Mouse (Mus musculus): ENCODE data around the gene Gfra1.
A peak's percentile ranks its signal among the peaks of the same experiment; 100 is the strongest.

Gfra1 gene

DNA sequence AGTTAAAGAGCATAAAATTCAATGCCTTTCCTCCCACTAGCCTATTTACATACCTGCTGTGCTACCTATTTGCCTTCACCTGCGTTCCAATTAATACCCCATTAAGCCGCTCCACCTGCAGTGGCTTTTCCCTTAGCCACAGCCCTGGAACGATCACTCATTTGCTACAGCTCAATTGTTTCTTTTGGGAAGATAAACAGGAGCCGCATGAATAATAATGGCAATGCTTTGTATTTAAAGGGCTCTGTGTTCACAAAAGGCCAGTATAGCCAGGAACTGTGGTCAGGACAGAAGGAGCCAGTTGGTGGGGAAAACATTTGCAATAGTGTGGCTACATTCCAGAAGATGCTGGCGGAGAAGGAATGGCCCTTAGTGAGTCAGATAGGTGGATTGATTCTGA lies 141.1 kb downstream of the Gfra1 start:
- DNase-seq, result no peak

DNA sequence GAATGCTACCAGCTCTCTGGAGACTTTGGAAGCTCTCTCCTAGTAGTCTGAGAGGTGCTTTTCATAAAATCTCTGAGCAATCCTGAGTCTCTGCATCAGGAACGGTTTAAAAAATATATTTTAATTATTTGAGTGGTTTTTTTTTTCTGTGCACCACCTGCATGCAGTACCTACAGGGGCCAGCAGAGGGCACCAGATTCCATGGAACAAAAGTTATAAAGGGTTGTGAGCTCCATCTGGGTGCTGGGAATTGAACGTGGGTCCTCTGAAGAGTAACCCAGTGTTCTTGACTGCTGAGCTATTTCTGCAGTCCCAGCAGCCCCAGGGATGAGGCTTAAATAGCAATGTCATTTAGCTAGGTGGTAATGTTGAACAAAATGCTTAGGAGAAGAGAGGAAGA lies 141.9 kb downstream of the Gfra1 start:
- DNase-seq, result peak; percentile 5

DNA sequence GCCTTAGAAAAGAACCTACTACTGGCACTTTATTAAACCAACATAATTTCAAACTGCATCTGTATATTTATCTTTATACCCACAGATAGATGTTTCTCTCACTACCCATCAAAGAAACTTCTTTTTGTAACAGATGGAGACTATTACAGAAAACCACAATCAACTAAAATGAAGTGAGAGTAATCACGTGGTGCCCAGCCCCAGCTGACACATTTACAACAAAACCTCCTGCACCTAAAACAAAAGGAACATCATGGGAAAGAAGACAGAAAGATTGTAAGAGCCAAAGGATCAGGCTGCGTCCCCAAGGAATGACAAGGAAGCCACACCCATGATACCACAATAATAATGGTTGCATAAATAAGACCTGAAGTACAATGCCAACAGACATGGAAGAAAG lies 143.2 kb downstream of the Gfra1 start:
- no peak for DNase-seq

DNA sequence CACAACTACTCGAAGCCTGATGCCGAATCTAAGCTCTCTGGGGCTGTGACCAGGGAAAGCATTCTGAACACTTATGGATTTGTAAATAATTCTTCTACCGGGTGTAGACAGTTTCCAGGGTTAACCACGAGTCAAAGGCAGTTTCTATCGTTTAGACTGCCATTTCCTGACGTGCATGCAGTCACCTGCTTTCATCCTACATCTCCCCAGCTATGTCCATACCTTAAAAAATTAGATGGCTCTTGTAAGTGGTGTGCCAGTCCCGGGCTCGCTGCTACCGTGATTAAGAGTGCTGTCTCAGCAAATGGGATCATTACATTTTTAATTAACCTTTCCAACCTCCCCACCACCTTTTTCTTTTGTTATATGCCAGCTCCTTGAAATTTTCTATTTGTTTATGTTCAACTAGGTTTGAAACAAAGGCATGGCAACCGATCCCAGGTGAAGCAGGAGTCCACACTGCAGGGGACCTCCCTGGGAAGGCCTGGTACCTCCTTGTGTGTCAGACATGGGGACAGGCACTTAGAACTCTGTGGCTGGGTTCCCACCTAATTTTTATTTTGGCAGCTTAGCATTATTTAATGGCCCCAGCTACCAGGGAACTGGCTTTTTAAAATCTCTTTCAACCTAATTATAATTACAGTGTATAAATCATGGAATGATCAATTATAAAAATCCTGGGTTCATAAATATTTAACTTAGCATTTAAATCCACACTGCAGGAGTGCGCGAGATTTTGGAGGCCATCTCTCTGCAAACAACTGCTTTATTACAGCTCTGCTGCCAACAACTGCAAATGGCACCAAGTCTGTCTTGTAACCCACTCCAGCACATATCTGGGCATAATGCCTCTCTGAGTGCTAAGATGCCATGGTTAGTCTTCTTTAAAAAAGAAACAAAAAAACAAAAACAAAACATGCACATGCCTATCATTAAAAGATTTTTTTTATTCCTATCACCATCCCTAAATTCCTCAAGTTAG lies 145.1 kb downstream of the Gfra1 start:
- DNase-seq, result no peak

DNA sequence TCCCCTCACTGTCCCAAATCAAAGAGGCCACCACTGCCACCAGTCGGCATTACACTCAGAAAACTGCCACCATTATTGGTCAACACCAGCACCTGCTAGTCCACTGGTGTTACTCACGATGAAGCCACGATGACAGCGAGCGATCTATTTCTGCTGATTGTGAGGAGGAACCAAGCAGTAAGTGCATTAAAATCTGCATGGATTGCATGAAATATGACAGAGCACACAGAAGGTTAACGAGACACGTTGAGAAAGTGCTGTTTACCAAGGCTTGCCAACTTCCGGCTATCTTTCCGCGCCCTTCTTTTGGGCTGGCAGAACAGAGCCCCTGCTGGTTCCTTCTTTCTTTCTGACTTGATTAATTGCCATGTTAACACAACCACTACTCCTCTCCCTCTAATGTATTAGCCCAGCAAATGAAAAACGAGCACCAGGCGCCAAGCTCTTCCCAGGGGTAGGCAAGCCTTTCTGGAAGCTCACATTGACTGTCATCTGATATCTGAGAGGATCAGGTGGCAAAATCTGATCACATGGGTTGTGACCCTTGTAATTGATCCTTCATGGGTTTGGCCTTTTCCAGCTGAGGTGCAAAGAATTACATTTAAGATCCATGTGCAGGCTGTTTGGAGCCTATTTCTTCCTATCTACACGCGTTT lies 146.0 kb downstream of the Gfra1 start:
- DNase-seq, result no peak

DNA sequence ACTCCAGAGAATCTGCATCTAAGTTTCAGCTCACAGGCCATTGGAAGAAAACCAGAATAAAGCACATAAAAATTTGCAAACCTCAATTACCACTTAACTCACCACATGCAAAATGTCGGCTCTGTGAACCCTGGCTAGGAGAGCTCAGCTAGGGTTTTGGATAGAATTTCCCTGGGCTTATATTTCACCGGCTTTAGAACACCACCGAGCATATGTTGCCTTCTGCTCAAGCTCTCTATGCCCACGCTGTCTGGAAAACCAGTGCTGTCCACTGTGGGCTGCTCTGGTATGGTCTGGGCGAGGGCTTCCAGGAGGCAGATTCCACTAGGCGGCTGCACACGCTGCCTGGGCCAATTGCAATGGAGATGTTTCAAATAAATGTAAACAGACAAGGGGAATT lies 154.6 kb downstream of the Gfra1 start:
- no peak for DNase-seq

DNA sequence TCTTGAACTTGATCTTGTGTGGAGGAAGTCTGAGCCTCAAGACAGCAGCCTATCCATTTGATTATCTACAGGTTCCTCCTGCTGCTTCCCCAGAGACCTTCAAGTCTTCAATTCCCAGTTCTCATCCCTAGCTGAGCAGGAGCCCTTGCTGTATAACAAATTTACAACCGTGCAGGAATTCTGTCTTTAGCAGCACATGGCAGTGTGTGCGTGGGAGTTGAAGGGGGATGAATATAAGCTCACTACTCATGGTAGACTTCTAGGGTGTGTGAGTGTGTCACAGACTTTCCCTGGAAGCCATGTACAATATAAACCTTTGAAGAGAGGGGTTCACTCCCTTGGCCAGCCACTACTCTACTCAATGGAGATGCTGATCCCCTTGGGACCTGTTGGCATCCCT lies 157.8 kb downstream of the Gfra1 start:
- no peak for DNase-seq

DNA sequence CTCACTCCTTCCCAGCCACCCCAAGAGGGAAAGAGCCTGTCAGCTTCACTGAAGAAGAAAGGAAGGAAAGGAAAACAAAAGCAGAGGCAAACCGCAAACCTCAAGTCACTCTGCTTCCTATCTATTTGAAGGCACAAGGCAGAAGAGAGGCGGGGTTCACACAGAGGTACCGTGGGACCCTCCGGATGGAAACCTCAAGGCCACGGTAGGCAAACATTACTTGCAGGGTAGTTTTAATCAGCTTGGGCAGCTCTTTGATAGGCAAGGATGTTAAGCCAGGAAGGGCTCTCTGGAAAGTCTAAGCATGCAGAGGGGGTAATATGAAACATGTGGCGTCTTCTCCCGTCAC lies 158.9 kb downstream of the Gfra1 start:
- no peak for DNase-seq

DNA sequence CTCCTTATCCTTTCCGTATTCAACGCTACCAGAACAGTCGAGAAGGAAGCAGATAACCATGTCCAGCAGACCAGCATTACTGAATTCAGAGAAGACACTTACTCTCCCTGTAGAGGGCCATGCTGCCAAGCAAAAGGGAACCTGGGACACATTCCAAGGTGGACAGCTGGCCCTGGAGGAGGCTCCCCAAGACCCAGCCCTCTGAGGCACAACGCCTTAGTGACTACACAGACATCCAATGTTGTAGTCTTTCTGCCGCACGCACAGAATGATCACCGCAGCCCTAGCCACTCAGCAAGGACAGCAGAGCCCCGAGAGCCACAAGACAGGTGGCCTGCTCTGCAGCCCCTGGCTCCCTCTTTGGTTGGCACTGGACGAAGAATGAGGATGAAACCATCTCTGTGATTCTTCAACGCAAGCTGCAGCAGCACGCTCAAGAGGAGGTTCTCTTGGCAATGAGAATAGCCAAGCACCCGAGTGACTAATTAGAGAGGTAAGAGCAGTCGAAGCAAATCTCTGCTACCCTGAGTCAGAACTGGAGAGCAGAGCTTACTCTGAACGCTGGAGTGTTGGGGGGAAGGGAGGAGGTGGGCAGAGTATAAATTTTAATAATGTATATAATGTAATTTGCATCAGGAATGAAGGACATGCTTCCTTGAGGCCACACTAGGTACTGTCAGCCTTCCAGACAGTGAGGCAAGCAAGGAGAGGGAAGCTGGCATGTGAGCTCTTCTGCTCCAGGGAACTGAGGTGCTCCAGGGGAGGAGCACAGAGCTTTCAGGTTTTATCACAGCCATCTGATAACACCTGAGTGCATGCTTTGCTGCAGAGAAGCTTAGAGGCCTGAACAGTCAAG lies 159.5 kb downstream of the Gfra1 start:
- no peak for DNase-seq

DNA sequence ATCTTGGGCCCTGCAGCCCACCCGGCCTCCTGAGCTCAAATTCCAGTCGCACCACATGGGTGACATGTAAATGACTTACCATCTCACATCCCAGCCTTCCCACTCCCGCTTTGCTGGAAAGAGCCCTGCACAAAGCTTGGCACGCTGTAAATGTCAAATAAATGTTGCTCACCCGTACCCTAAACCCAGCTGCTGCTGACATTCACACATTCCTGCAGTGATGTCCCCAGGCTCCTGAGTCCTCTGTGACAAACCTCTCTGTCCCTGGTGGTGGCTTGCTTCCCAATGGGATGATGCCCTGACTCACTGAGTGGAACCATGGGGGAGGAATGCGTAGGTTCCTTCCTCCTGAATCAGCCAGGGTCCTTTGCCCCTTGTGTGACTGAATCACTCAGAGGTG lies 167.6 kb downstream of the Gfra1 start:
- no peak for DNase-seq

DNA sequence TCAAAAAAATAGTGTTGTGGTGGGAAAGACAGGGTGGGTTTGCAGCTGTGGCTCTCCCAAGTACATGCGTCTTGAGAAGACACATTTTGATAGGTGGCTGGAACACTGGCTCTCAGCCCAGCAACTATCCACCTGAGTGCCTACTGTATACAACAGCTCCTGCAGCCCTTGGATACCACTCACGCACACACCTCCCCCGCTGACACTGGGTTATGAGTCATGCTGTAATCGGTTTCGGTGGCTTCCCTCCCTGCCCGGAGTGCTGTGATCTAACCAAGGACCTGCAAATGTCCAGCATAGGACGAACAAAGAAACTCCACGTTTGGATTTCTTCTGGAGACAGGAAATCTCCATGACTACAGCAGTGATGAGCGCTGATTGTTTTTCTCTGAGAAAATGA lies 180.4 kb downstream of the Gfra1 start:
- DNase-seq, result no peak

DNA sequence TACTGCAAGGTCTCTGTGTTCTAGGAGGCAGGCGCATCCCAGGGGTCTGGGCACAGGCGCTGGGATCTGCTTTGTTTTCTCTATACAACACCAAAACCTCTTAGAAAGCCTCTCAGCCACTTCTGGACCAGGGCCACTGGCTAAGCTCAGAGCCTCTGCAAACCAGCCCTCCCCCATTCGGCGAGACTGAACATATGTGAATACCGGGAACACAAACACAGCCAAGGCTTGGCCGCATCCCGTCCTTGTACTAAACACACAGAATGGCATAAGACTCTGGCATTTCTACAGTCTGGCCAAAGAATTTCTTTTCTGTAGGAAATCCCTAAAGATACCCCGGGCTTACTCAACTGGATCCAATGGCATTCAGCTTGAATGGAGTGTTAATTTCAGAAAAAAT lies 183.9 kb downstream of the Gfra1 start:
- no peak for DNase-seq

DNA sequence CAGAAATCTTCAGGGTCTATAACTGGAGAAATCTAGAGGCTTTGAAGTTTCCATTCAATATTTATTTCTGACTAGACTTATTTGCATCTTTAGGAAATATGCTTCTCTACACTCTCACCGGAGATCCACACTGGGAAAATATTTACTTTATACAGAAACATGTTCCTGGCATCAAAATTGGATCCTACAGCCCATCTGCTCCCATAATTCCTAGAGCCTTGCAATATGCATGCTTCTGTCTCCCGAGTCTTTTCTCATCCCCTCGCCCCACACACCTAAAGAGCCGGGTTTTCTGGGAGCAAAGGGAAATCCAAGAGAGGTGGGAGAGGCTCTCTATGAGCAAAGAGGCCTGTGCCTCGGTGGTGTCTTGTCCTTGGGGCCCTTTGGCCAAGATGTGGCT lies 184.9 kb downstream of the Gfra1 start:
- no peak for DNase-seq

DNA sequence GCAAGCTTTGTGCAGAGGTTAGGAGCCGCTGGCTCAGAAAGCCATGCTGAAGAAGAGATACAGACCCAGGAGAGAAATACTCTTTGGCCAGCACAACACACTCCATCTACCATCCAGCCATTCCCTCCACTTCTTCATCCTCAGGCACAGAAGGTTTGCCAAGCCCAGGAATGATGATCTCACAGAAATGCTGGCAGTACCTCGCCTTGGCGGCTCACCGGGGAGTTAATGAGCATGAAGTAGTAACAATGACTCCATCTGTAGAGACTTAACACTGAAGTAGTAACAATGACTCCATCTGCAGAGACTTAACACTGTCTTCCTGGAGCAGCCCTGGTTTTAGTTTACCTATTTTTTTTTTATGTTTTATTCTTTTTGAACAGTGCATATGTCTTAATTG lies 187.2 kb downstream of the Gfra1 start:
- no peak for DNase-seq

DNA sequence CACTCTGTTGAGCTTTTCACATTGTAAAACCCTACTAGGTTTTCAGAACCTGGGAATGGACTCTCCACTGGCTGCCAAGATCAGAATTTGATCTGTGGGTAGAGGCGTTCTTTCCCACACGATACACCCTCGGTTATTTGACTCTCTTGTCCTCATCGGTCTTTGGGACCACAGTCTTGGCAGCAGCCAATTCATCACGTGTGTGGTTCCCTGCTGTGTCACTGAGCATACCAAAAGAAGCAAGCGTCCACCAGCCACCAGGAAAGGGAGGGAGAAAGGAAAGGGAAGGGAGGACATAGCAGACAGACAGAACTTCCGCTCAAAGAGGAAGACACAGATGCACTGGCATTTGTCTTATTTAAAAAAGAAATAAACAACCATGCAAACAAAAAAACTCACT lies 189.1 kb downstream of the Gfra1 start:
- DNase-seq, result no peak

DNA sequence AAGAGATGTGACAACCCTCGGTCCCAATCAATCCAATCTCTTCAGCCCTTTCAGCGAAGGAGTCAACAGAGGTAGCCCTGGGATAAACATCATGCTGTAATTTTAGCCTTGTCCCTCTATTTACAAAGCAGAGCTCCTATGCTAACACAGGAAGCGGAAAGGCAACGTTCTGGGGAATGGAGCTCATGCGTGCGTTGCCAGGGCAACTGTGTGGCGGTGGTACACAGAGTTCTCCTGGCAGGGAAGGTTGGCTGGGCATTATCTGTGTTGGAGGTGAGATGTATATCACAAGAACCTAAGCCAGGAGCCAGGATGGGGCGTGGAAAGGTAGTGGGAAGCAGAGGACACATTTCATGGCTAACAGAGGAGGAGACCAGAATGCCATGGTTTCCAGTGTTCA lies 194.8 kb downstream of the Gfra1 start:
- no peak for DNase-seq

DNA sequence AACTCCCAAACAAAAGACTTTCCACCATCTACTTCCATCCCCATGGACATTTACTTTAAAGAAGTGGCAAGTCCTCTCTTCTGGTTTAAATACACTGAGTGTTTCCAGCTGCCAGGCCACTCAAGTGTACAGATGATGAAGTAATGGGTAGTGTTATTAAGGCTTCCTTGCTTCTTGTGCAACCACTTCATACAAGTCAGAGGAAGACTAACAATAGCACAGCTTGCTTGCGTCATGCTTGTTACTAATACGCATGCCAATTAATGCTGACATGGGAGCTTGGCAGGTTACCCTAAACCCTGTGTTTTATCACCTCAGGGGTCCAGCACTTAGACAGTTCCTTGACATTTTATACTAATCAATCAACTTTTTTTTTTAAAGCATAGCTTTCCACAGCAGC lies 196.5 kb downstream of the Gfra1 start:
- no peak for DNase-seq

DNA sequence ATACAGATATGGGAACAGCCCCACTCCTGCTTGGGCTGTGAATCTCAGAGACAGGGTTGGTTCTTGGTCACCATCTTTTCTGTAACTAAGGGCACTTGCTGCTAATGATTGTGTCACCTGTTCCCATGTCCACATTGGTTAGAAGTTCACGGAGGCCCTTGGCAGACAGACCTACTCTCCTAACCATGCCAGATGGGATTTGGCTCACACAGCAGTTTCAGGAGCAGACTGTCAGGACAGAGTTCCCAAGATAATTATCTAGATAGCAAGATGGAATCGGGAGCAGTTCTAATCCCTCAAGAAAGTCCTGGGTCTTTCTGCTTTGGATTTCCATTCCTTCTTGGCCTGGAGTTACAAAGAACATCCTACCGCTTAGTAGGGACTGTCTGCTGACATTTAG lies 199.2 kb downstream of the Gfra1 start:
- no peak for DNase-seq

DNA sequence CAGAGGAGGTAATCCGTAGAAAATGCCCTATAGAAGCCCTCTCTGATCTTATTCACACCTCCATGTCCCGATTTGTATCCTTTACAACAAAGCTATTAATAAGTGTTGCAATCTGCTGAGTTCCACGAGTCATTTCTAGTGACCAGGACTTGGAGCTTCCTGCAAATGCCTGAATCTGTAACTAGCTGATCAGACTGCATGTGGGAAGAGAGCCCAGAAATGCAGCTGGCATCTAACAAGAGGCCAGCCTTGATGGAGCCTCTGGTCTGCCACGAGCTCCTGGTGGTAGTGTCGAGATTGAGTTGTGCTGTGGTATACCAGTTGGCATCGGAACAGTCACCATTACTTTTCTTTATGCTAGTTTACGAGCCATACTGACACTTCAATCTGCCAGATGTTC lies 200.3 kb downstream of the Gfra1 start:
- DNase-seq, result no peak

DNA sequence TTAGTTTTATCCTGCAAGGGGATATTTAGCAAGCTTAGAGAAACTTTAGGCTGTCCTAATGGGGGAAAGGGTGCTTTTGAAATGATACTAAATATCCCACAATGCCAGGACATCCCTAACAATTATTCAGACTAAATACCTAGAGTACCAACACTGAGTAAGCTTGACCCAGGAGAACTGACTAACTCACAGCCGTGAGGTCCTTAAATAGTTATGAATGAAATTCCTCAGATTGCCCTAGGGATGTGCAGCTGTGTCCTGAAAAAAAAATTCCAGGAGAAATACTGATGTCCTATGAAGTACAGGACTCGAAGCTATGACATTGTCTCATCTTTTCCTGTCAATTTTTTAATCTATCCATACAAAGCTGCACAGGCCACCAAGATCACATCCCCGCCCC lies 201.5 kb downstream of the Gfra1 start:
- DNase-seq, result no peak

DNA sequence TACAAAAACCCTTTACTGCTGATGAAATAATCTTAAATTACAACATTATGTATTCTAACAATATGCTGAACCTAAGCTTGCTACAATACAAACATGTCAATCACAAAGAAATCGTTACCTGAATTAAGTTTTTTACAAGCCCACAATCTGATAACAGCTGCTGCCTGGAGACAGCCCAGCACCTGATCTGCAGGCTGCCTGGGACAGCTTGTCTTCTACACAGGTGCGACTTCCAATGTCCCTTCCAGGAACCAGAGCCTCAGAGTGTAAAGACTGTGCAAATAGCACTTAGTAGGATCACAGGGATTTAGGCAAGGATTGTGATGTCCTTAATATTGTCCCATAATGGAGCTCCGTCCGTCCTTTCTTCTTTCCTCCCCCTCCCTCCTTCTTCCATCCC lies 204.0 kb downstream of the Gfra1 start:
- no peak for DNase-seq

DNA sequence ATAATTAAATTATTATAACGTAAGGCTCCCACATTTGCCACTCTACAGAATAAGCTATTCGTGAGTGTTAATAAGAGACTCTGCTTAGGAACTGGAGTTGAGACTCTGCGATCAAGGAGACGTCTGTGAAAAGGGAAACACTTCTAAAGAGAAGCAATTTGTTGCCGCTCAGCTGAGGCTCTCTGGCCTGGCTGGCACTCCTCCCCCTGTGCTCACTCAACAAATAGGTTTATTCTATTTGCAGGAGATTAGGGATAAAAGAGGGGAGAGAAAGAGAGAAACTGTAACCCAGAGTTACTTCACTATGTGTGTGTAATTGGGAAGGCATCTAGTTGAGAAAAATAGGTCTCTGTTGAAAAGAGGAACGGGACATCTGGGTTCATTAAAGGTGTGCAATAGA lies 204.6 kb downstream of the Gfra1 start:
- no peak for DNase-seq

DNA sequence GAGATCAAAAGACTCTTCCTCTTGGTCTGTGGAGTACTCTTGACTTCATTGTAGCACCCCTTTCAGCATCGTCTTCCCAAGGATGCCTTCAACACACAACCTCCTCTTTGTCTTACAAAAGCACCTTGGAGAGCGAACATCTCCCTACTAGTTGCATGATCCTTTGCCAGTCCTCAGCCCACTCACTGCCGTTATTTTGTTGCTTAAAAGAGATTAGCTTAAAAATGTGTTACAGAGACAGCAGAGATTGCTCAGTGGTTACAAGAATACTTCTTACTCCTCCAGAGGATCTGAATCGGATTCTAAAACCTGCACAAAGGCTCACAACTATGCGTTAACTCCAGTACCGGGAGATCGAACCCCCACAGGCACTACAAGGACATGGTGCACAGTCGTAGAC lies 205.5 kb downstream of the Gfra1 start:
- DNase-seq, result no peak

DNA sequence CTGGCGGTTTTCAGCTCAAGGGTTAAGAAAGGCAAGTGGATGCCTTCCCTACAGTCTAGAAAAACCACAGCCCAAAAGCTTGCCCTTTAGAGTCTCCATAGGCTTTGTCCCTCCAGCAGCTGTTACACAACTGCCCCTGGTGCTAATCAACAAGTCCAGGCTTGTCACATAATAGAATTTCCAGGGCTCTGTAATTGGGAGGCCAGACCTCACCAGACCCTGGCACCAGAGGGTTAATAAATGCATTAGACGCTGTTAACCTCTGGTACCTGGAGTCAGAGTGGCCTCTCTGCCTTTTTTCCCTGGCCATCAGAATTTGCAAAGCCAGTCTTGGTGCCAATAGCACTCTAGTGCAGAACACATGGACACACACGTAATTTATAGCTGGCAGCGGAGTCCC lies 211.6 kb downstream of the Gfra1 start:
- DNase-seq, result no peak
